Mouse (Mus musculus) hindbrain, embryonic 13.5 days (tissue): ENCODE data around the gene Denr. TPM values are rescaled to one million over a fixed set of nuclear protein-coding genes. Genes with fewer than 3 reads are reported as not detected.

Experiments used
- ATAC-seq: fragments of 200-750 bp; cut with Nextera tagmentation; 2 replicates; pipeline ENCODE4 v1.8.0; 2017; ENCODE audit warnings: moderate TSS enrichment; ENCODE audit not compliant: low FRiP score
- H3K27ac ChIP-seq: fragments of 300-500 bp; sonication (generic); 2 replicates; pipeline ENCODE4 v1.5.1; 2015; ENCODE audit warnings: inconsistent platforms, mild to moderate bottlenecking, moderate library complexity
- H3K27me3 ChIP-seq: fragments of 300-500 bp; sonication (generic); 2 replicates; pipeline ENCODE4 v1.6.1; 2015; ENCODE audit warnings: mild to moderate bottlenecking, inconsistent platforms
- H3K36me3 ChIP-seq: fragments of 300-500 bp; sonication (generic); 2 replicates; pipeline ENCODE4 v1.6.1; 2015; ENCODE audit warnings: mild to moderate bottlenecking, inconsistent platforms
- H3K4me1 ChIP-seq: fragments of 300-500 bp; sonication (generic); replicated peaks from 2 replicates; pipeline ENCODE4 v1.6.1; 2015; ENCODE audit warnings: inconsistent platforms
- H3K4me2 ChIP-seq: fragments of 300-500 bp; sonication (generic); 2 replicates; pipeline ENCODE4 v1.6.1; 2015; ENCODE audit warnings: inconsistent platforms, mild to moderate bottlenecking, moderate library complexity
- H3K4me3 ChIP-seq: fragments of 300-500 bp; sonication (generic); 2 replicates; pipeline ENCODE4 v1.5.1; 2015; ENCODE audit warnings: mild to moderate bottlenecking, inconsistent platforms
- H3K9ac ChIP-seq: fragments of 300-500 bp; sonication (generic); 2 replicates; pipeline ENCODE4 v1.6.1; 2015; ENCODE audit warnings: mild to moderate bottlenecking, inconsistent platforms
- H3K9me3 ChIP-seq: fragments of 300-500 bp; sonication (generic); 2 replicates; pipeline ENCODE4 v1.6.1; 2016; ENCODE audit warnings: inconsistent platforms
- WGBS: fragments of 180-500 bp; shearing (Covaris S2); methylation state at CpG from one replicate; pipeline ENCODE4 v1.1.7; 2015; 5-methylcytosine and 5-hydroxymethylcytosine counted together
- polyA plus RNA-seq: library from polyadenylated mRNA; unstranded; fragments of >200 nt; fragmentation: Nextera tagmentation; extraction: Ambion mirVana; gene quantifications from 2 replicates; pipeline ENCODE4 v1.2.1, GENCODE M21; 2015

The Denr gene
- polyA plus RNA-seq, 1 experiment from 2014 or later, result 143 TPM

DNA sequence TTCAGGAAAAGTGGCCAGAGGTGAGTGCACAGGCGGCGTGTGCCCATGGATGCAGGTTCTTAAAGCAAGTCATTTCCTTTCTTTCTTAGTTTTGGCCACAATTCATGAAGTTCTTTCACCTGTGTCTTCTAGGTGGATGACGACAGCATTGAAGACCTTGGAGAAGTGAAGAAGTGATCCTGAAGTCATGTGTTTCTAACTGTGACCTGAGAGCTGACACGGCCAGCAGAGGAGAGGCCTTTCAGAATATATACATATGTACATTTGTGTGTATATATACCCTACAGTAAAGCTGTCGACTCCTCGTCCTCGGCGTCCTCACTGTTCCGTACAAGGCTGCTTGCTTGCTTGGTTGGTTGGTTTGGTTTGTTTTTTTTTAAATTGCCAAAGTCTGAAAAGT is 20.1 kb downstream of the Denr start, which contains the start of gene Gm43518:
Gene Gm43518 (plus strand): TSS at position 301 of the 400 bp plus-strand sequence.
- no peak for ATAC-seq
- Histone ChIP-seq H3K27ac (no peak within 1 kb of the TSS), H3K27me3 (no peaks in the 10 kb centered on the region), H3K4me2 (no peak within 1 kb of the TSS), H3K4me1 (peaks cover 4% of the 10 kb centered on the region), H3K9me3 (no peaks in the 10 kb centered on the region), H3K36me3 (peaks cover 68% of the 10 kb centered on the region), H3K9ac (no peak within 1 kb of the TSS), H3K4me3 (no peak within 1 kb of the TSS)
- 96% methylated on average over 9 of the region's 9 CpGs for WGBS

DNA sequence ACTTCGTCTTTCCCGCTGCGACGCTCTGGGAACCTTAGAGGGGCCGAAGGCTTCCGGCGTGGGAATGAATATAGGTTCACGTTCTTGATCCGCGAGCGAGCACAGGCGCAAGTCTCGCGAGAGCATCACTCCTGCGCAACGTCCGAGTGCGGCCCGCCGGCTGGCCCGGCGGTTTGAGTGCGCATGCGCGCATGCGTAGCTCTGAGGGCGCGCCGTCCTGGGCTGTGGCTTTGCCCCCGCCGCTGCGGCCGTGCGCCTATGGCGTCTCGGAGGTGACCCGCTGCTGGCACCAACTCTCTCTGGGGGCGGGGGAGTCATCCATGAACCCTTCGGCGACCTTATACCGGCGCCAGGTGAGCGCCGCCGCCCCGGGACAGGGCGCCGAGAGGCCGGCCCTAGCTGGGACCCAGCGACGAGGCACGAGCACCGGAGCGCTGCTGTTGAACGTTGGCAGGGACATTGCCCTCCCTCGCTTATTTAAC is 23.6 kb downstream of the Denr start, which contains the start of gene Ccdc62:
Gene Ccdc62 (plus strand): TSS at position 172 of the 482 bp plus-strand sequence.
- Histone ChIP-seq H3K27ac (peak within 1 kb of the TSS; percentile 92), H3K36me3 (peaks cover 34% of the 10 kb centered on the region), H3K9ac (peak within 1 kb of the TSS; percentile 92), H3K4me1 (peaks cover 4% of the 10 kb centered on the region), H3K4me2 (peak within 1 kb of the TSS; percentile 69), H3K27me3 (0 out of 2 replicates have a peak, but pooled peaks cover 8% of the 10 kb centered on the region), H3K4me3 (peak within 1 kb of the TSS; percentile 69), H3K9me3 (no peaks in the 10 kb centered on the region)
- ATAC-seq, result peak; percentile 98
- under 1% methylated on average over 56 of the region's 56 CpGs for WGBS

DNA sequence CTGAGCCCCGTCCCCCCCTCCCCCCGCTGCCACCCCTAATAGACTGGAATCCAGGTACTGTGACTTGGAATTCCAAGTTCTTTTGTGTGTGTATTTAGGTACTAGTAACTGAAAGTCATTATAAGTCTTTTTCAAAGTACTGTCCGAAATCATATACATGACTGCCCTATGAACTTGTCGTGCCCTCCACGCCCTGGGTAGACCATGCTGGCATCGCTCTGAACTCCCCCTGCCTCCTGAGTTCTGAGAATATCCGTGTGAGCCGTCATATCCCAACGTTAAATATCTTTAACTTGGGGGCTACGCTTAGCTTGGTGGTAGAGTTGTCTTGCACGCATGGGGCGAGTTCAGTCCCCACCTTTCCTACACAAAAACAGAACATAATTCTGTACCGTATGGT is 24.2 kb downstream of the Denr start:
- Histone ChIP-seq H3K4me1 (peaks cover 4% of the 10 kb centered on the region), H3K27me3 (0 out of 2 replicates have a peak, but pooled peaks cover 8% of the 10 kb centered on the region), H3K9ac (peak overlapping the region; percentile 92), H3K36me3 (peaks cover 28% of the 10 kb centered on the region), H3K4me3 (peak overlapping the region; percentile 69), H3K9me3 (no peaks in the 10 kb centered on the region), H3K27ac (peak overlapping the region; percentile 92; the same call in 1 of the 2 replicates), H3K4me2 (peak overlapping the region; percentile 69)
- 57% methylated on average over 13 of the region's 13 CpGs for WGBS
- no peak for ATAC-seq

DNA sequence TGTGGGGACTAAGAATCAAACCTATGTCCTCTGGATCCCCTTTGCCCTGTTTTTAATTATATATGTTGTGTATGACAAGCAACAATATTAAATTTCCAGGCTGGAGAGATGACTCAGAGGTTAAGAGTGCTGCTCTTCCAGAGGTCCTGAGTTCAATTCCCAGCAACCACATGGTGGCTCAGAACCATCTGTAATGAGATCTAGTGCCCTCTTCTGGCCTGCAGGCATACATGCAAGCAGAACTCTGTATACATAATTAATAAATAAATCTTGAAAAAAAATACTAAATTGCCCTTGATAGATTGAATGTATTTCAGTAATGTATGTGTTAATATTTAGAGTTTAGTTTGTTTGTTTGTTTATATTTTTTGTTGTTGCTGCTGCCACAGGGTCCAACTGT is 26.0 kb downstream of the Denr start:
- ATAC-seq, result no peak
- Histone ChIP-seq H3K27ac (no peak overlapping the region), H3K4me1 (peaks cover 4% of the 10 kb centered on the region), H3K36me3 (peaks cover 11% of the 10 kb centered on the region), H3K9me3 (no peaks in the 10 kb centered on the region), H3K9ac (no peak overlapping the region), H3K4me3 (no peak overlapping the region), H3K4me2 (no peak overlapping the region), H3K27me3 (0 out of 2 replicates have a peak, but pooled peaks cover 8% of the 10 kb centered on the region)

DNA sequence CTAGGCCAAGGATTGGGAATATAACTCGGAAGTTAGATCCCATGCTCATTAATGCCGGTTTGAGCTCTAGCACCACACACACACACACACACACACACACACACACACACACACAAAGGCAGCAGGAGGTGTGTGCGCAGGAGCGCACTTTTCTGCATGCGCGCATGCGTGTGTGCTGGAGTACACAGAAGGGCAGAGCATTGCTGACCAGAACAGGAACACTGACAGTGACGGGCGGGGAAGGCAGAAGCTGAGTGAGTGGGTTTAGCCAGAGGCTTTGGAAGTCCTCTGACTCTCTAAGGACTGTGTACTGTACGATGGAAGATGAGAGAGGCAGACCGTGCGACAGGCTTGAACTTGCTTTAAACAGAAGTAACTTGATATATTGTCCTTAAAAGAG is 26.6 kb downstream of the Denr start:
- Histone ChIP-seq H3K36me3 (peaks cover 4% of the 10 kb centered on the region), H3K4me3 (no peak overlapping the region), H3K27me3 (0 out of 2 replicates have a peak, but pooled peaks cover 12% of the 10 kb centered on the region), H3K27ac (no peak overlapping the region), H3K9ac (no peak overlapping the region), H3K9me3 (no peaks in the 10 kb centered on the region), H3K4me1 (peaks cover 4% of the 10 kb centered on the region), H3K4me2 (no peak overlapping the region)
- ATAC-seq, result no peak
- WGBS, result 89% methylated on average over 12 of the region's 12 CpGs

DNA sequence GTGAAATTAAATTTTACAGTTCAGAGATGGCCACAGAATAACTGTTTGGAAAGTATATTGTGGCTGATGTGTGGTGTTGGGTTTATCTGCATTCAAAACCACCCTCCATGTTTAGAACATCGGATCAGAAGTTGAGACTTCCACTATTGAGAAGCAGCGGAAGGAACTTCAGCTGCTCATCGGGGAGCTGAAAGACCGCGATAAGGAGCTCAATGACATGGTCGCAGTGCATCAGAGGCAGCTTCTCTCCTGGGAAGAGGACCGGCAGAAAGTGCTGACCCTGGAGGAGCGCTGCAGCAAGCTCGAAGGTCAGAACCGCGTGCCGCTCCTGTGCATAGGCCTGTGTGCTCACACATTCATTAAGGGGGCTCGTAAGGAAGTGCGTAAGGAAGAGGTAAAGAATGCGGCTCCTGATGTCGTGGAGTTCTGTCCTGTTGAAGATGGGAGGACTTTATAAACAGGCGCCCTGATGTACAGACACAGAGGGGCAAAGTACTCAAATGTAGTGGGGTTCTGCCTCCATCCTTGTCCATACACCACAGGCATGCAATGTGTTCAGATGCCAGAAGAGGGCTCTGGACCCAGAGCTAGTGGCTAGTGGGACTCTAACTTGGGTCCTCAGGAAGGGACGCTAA is 27.1 kb downstream of the Denr start:
- Histone ChIP-seq H3K4me3 (no peak overlapping the region), H3K9me3 (no peaks in the 10 kb centered on the region), H3K4me1 (peaks cover 4% of the 10 kb centered on the region), H3K27me3 (0 out of 2 replicates have a peak, but pooled peaks cover 12% of the 10 kb centered on the region), H3K27ac (no peak overlapping the region), H3K4me2 (no peak overlapping the region), H3K9ac (no peak overlapping the region), H3K36me3 (no peaks in the 10 kb centered on the region)
- 41% methylated on average over 18 of the region's 18 CpGs for WGBS
- no peak for ATAC-seq

DNA sequence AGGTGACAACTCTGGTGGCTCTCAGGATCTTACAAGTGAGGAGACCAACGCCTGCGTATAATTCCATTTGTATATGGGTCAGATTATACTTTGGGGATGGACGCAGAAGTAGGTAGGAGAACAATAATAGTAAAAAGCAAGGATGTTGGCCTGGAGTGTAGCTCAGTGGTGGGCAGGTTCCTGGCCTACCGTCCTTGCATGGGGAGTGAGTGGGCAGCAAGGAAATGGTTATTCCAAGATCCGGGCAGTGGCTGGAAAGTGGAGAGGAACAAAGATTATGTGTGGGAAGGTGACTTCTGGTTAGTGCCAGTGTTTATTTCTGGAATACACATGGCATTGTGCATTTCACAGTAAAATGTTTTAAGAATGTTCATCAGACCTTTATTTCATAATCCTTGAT is 29.0 kb downstream of the Denr start:
- H3K27me3 ChIP-seq, result 0 out of 2 replicates have a peak, but pooled peaks cover 12% of the 10 kb centered on the region
- H3K9me3 ChIP-seq, result no peaks in the 10 kb centered on the region
- no peak overlapping the region; the same call in 1 of the 2 replicates for H3K9ac ChIP-seq
- ATAC-seq, result no peak
- no peak overlapping the region for H3K4me3 ChIP-seq
- 93% methylated on average over 5 of the region's 5 CpGs for WGBS
- H3K4me2 ChIP-seq, result no peak overlapping the region
- no peak overlapping the region for H3K27ac ChIP-seq
- peaks cover 4% of the 10 kb centered on the region for H3K4me1 ChIP-seq
- H3K36me3 ChIP-seq, result no peaks in the 10 kb centered on the region

DNA sequence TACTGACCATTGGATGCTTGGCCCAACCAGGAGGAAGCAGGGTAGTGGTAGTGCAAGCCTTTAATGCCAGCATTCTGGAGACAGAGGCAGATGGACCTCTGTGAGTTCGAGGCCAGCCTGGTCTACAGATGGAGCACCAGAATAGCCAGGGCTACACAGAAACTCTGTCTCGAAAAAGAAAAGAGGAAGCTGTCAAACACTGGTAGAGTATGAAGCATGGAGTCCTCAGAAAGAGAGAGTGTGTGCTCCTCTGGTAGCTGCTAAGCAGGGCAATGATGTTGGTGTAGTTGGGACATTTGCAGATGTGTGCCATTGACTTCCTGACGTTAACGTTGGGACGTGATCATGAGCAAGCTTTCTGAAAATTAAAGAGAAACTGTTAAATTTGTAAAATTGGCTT is 31.5 kb downstream of the Denr start:
- Histone ChIP-seq H3K4me2 (no peak overlapping the region), H3K27me3 (0 out of 2 replicates have a peak, but pooled peaks cover 12% of the 10 kb centered on the region), H3K27ac (no peak overlapping the region), H3K4me1 (no peaks in the 10 kb centered on the region), H3K9me3 (no peaks in the 10 kb centered on the region), H3K9ac (no peak overlapping the region), H3K4me3 (no peak overlapping the region), H3K36me3 (no peaks in the 10 kb centered on the region)
- no peak for ATAC-seq
- 97% methylated on average over 5 of the region's 5 CpGs for WGBS

DNA sequence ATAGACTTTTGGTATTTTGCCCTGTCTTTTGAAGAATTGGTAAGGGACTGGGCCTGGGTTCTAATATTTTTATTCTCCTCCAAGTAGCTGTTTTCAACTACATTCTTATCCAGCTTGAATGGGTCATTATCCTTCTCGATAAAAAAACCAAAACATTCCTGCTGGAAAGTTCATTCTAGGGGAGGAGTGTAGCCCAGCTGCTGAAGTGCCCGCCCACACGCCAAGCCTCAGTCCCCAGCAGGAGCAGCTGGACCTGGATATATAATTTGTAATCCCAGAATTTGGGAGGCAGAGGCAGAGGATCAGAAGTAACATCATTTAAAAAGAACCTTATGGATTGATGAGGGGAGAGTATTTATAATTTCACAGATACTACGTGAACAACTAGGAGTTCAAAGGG is 39.6 kb downstream of the Denr start:
- no peaks in the 10 kb centered on the region for H3K36me3 ChIP-seq
- H3K4me3 ChIP-seq, result no peak overlapping the region
- H3K4me1 ChIP-seq, result no peaks in the 10 kb centered on the region
- ATAC-seq, result no peak
- H3K9ac ChIP-seq, result no peak overlapping the region
- H3K27ac ChIP-seq, result no peak overlapping the region
- H3K4me2 ChIP-seq, result no peak overlapping the region
- 75% methylated on average over 4 of the region's 4 CpGs for WGBS
- H3K27me3 ChIP-seq, result 0 out of 2 replicates have a peak, but pooled peaks cover 21% of the 10 kb centered on the region
- no peaks in the 10 kb centered on the region for H3K9me3 ChIP-seq

DNA sequence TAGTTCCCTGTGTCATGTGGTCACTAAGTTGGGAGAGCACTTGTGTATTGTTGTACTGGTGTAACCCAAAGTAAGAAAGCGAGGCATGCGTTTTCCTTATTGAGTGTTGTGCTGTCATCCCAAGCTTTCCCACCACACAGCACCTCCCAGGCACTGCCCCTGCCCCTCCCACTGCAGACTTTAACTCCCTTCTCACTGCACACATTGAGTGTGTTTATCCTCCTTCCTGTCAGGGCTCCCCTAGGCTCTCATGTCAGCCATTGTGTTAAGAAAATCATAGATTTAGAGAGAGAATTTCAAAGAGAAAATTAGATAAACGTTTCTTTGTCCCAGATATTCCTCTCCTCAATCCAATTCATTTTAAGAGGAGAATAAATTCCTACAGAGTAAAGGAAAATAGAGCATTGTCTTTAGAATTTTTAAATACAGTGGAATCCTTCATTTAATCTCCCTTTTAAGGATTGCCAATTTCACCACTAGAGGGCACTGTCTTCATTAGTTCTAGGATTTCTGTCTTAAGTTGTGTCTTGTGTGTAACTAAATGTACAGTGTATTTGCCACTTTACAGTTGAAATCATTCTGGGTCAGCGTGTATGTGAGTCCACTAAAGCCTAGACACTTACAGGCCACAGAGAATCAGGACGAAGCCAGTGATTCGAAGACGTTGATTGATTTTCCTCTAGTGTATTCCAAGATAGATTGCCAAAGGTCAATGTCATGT is 40.2 kb downstream of the Denr start:
- no peaks in the 10 kb centered on the region for H3K36me3 ChIP-seq
- no peak overlapping the region for H3K27ac ChIP-seq
- no peaks in the 10 kb centered on the region for H3K9me3 ChIP-seq
- H3K4me3 ChIP-seq, result no peak overlapping the region
- no peak overlapping the region for H3K4me2 ChIP-seq
- H3K9ac ChIP-seq, result no peak overlapping the region
- no peak for ATAC-seq
- peaks cover 24% of the 10 kb centered on the region; the same call in 1 of the 2 replicates for H3K27me3 ChIP-seq
- 52% methylated on average over 7 of the region's 7 CpGs for WGBS
- no peaks in the 10 kb centered on the region for H3K4me1 ChIP-seq

DNA sequence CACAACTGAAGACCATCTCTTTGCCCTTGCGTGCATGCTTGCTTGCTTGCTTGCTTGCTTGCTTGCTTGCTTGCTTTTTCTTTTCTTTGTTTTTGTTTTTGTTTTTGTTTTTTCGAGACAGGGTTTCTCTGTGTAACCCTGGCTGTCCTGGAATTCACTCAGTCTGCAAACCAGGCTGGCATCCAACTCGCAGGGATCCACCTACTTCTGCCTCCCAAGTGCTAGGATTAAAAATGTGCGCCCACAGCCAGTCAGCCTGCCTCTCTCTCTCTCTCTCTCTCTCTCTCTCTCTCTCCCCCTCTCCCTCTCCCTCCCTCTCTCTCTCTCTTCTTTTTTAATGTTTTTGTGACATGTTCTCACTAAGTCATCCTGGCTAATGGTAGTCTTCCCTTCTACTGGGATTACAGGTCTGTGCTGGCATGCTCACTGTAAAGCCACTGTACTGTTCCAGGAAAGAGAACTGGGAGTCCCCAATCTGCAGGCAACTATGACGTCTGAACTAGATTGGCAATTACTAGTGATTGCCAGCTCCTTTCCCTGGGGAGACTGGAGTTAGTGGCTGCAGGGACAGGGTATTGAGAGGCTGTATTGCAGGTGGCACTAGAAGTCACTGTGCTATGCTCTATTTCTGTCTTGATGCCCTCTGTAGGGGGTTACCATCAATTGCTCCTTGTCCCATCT is 45.5 kb downstream of the Denr start:
- ATAC-seq, result no peak
- no peak overlapping the region for H3K27ac ChIP-seq
- H3K4me1 ChIP-seq, result no peaks in the 10 kb centered on the region
- 73% methylated on average over 5 of the region's 5 CpGs for WGBS
- H3K9me3 ChIP-seq, result no peaks in the 10 kb centered on the region
- H3K27me3 ChIP-seq, result peaks cover 20% of the 10 kb centered on the region; the same call in 1 of the 2 replicates
- no peaks in the 10 kb centered on the region for H3K36me3 ChIP-seq
- H3K9ac ChIP-seq, result no peak overlapping the region
- H3K4me2 ChIP-seq, result no peak overlapping the region
- H3K4me3 ChIP-seq, result no peak overlapping the region

DNA sequence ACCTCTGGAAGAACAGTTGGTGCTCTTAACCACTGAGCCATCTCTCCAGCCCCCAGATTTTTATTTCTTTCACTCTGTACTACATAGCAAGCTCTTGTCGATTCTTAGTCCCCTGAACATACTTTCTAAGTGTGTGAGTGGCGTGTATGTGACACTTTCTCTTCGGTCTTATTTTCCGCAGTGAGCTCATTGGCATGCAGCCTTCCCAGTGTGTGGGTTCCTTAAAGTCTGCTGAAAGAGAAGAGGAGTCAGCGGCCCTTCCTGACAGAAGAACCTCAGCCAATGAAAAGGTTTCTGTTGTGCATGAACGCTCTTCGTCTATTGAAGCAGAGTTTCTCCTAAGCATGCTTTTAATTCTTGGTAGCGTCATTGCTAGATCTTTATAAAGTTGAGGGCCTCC is 50.2 kb downstream of the Denr start:
- Histone ChIP-seq H3K4me1 (no peaks in the 10 kb centered on the region), H3K27me3 (peaks cover 8% of the 10 kb centered on the region; the same call in 1 of the 2 replicates), H3K27ac (no peak overlapping the region), H3K36me3 (no peaks in the 10 kb centered on the region), H3K4me2 (no peak overlapping the region), H3K9me3 (no peaks in the 10 kb centered on the region), H3K4me3 (no peak overlapping the region), H3K9ac (no peak overlapping the region)
- 78% methylated on average over 8 of the region's 8 CpGs for WGBS
- ATAC-seq, result no peak
